In genomic region chr15:67902982-67903381, GRCm38 (mm10) we compare ENCODE assay signal across 16 mouse cellular contexts.
DNase-seq lines count a peak whose midpoint lies in the region; ATAC-seq lines count a peak whose summit lies in the region.
"Had no signal": no experiment of that assay in that cellular context is flagged by ENCODE, and none has a peak within 500 bp of the region (broad histone marks: within the 10 kb centered on the region; RNA-seq: fewer than 3 reads in every experiment).

No protein-coding gene starts in this region.

- no peak overlapping the region for H3K9ac ChIP-seq in heart, embryonic 12.5 days
- no peak overlapping the region for H3K9ac ChIP-seq in midbrain, embryonic 14.5 days (replicated peaks; ENCODE audit: low read length)
- H3K9ac ChIP-seq: hindbrain, embryonic 13.5 days had no signal

- H3K27ac ChIP-seq in heart, embryonic 12.5 days (ENCODE audit: poor library complexity, severe bottlenecking) = no peak overlapping the region
- no peak overlapping the region for H3K27ac ChIP-seq in midbrain, embryonic 14.5 days (replicated peaks; ENCODE audit: low read depth, low read length)
- H3K27ac ChIP-seq: embryonic facial prominence, embryonic 10.5 days; hindbrain, embryonic 13.5 days had no signal

- H3K27me3 ChIP-seq in heart, embryonic 12.5 days (replicated peaks) = no peaks in the 10 kb centered on the region
- no peaks in the 10 kb centered on the region for H3K27me3 ChIP-seq in splenic B cell, adult 2 months (ENCODE audit: control insufficient read depth, insufficient read depth, low read length, poor library complexity, severe bottlenecking)
- H3K27me3 ChIP-seq in midbrain, embryonic 14.5 days (ENCODE audit: control insufficient read depth, insufficient read depth, low read length) = no peaks in the 10 kb centered on the region
- H3K27me3 ChIP-seq: hindbrain, embryonic 13.5 days had no signal

- 74% methylated on average over 2 of the region's 2 CpGs for WGBS in heart, embryonic 12.5 days
- WGBS in midbrain, embryonic 14.5 days = 96% methylated on average over 2 of the region's 2 CpGs

- no peak overlapping the region for H3K4me2 ChIP-seq in heart, embryonic 12.5 days
- H3K4me2 ChIP-seq in midbrain, embryonic 14.5 days (ENCODE audit: low read length) = no peak overlapping the region
- H3K4me2 ChIP-seq: heart, embryonic 11.5 days; hindbrain, embryonic 13.5 days had no signal

- no peaks in the 10 kb centered on the region for H3K36me3 ChIP-seq in heart, embryonic 12.5 days
- H3K36me3 ChIP-seq in splenic B cell, adult 2 months (ENCODE audit: control insufficient read depth, insufficient read depth, low read length, poor library complexity, severe bottlenecking) = no peaks in the 10 kb centered on the region
- H3K36me3 ChIP-seq in midbrain, embryonic 14.5 days (ENCODE audit: control insufficient read depth, insufficient read depth, low read length) = no peaks in the 10 kb centered on the region
- H3K36me3 ChIP-seq: embryonic facial prominence, embryonic 10.5 days; hindbrain, embryonic 13.5 days had no signal

- no peaks in the 10 kb centered on the region for H3K9me3 ChIP-seq in heart, embryonic 12.5 days (replicated peaks)
- H3K9me3 ChIP-seq in midbrain, embryonic 14.5 days (ENCODE audit: control insufficient read depth, low read length) = no peaks in the 10 kb centered on the region
- H3K9me3 ChIP-seq: embryonic facial prominence, embryonic 10.5 days; hindbrain, embryonic 13.5 days had no signal

- peak; percentile 24 for DNase-seq in heart, adult 8-10 months (ENCODE audit: low spot score)
- peak; percentile 19 to 32 for DNase-seq in spleen, postnatal 36 days (ENCODE audit: low spot score in 2 of 2)
- no peak for DNase-seq in spleen, adult 18-20 months
- DNase-seq in lung, postnatal 10 days = peak; percentile 5
- peak; percentile 1 for DNase-seq in splenic B cell, adult 2 months (ENCODE audit: low read depth, low spot score)
- no peak for DNase-seq in right cerebral cortex, adult 2 months (ENCODE audit: low spot score in 2 of 2)
- no peak for DNase-seq in midbrain, embryonic 14.5 days
- DNase-seq: cerebellum, postnatal 10 days; kidney, postnatal 4 days; right cerebral cortex, adult 18-20 months; thymus, adult 18-20 months had no signal

- ATAC-seq in heart, embryonic 12.5 days (ENCODE audit: insufficient number of reproducible peaks, low FRiP score) = no peak
- no peak for ATAC-seq in midbrain, embryonic 14.5 days (ENCODE audit: low FRiP score, low TSS enrichment)
- ATAC-seq: intestine, postnatal 0 days had no signal

- H3K4me1 ChIP-seq in heart, embryonic 12.5 days (replicated peaks) = no peaks in the 10 kb centered on the region
- no peaks in the 10 kb centered on the region for H3K4me1 ChIP-seq in midbrain, embryonic 14.5 days (ENCODE audit: control insufficient read depth, insufficient read depth, low read length)
- H3K4me1 ChIP-seq: embryonic facial prominence, embryonic 10.5 days had no signal

- no peak overlapping the region for H3K4me3 ChIP-seq in heart, embryonic 12.5 days
- no peak overlapping the region for H3K4me3 ChIP-seq in midbrain, embryonic 14.5 days (replicated peaks; ENCODE audit: low read depth, low read length)
- H3K4me3 ChIP-seq: embryonic facial prominence, embryonic 10.5 days; hindbrain, embryonic 13.5 days had no signal

Comparison
In these comparisons a context has a peak if more than half of its experiments do, and no peak if none do; other contexts are left out.
1. DNase-seq: peak in heart, adult 8-10 months (single experiment), spleen, postnatal 36 days (2 of 2), lung, postnatal 10 days (single experiment) and splenic B cell, adult 2 months (single experiment); none in spleen, adult 18-20 months (0 of 2), right cerebral cortex, adult 2 months (0 of 2) and midbrain, embryonic 14.5 days (single experiment).